Mouse (Mus musculus): ENCODE measurements around the gene Ptpn13. TPM values are rescaled to one million over a fixed set of nuclear protein-coding genes. Genes with fewer than 3 reads are reported as not detected.

Ptpn13 gene
- polyA plus RNA-seq, 1 experiment from 2014 or later, result 215 TPM

- TF ChIP-seq CTCF (IDR thresholded peaks at IDR 0.05), result no peak
- ATAC-seq (no peak), DNase-seq (ENCODE audit: low read depth, low spot score) (no peak)
- in situ Hi-C loops (cut with MboI; ENCODE audit: low pct_unique_long_range_greater_than_20kb), result no loop called here
- no peaks in the 10 kb centered on the region for H3K27me3 ChIP-seq
- POLR2A ChIA-PET, result interaction anchor here (0.5 to 2.0 kb wide), 3 partner anchors 9 to 15 kb away, joined by 3 to 11 read pairs (median 8); partner anchors contain the start of gene Ptpn13
- CTCF ChIA-PET, result interaction anchor here (0.9 to 2.9 kb wide), 4 partner anchors 15 to 80 kb away, joined by 3 to 6 read pairs (median 4); no protein-coding TSS in a partner anchor
Observed at GRCm38 (mm10) chr5:103436039-103436944, 11.3 kb downstream of the Ptpn13 start.

GRCm38 (mm10) chr5:103437714-103438113, 12.7 kb downstream of the Ptpn13 start:
- TF ChIP-seq CTCF (IDR thresholded peaks at IDR 0.05), result no peak
- CTCF ChIA-PET, result interaction anchor here (1.3 to 2.9 kb wide), 4 partner anchors 9 to 82 kb away, joined by 3 to 11 read pairs (median 6); no protein-coding TSS in a partner anchor
- DNase-seq (ENCODE audit: low read depth, low spot score) (no peak), ATAC-seq (no peak)
- H3K27me3 ChIP-seq, result no peaks in the 10 kb centered on the region
- in situ Hi-C loops (cut with MboI; ENCODE audit: low pct_unique_long_range_greater_than_20kb), result no loop called here
- POLR2A ChIA-PET, result interaction anchor here (0.6 to 2.2 kb wide), 4 partner anchors 12 to 279 kb away, joined by 3 to 7 read pairs (median 5); partner anchors contain the start of gene Ptpn13

GRCm38 (mm10) chr5:103439171-103439570, 14.2 kb downstream of the Ptpn13 start:
- DNase-seq (ENCODE audit: low read depth, low spot score) (no peak), ATAC-seq (no peak)
- ChIA-PET POLR2A (interaction anchor here (1.2 to 2.2 kb wide), 2 partner anchors 14 to 37 kb away, joined by 4 to 7 read pairs; partner anchors contain the start of gene Ptpn13), CTCF (interaction anchor here (0.9 to 2.9 kb wide), 3 partner anchors 12 to 83 kb away, joined by 3 to 6 read pairs (median 5); no protein-coding TSS in a partner anchor)
- no peaks in the 10 kb centered on the region for H3K27me3 ChIP-seq
- in situ Hi-C loops (cut with MboI; ENCODE audit: low pct_unique_long_range_greater_than_20kb), result no loop called here
- no peak for TF ChIP-seq CTCF (IDR thresholded peaks at IDR 0.05)

GRCm38 (mm10) chr5:103440418-103441276, 15.7 kb downstream of the Ptpn13 start:
- POLR2A ChIA-PET, result no interaction called here
- no peaks in the 10 kb centered on the region for H3K27me3 ChIP-seq
- in situ Hi-C loops (cut with MboI; ENCODE audit: low pct_unique_long_range_greater_than_20kb), result no loop called here
- CTCF ChIA-PET, result no interaction called here
- no peak for TF ChIP-seq CTCF (IDR thresholded peaks at IDR 0.05)
- DNase-seq (ENCODE audit: low read depth, low spot score) (no peak), ATAC-seq (no peak)

GRCm38 (mm10) chr5:103441706-103442105, 16.7 kb downstream of the Ptpn13 start:
- TF ChIP-seq CTCF (IDR thresholded peaks at IDR 0.05), result no peak
- in situ Hi-C loops (cut with MboI; ENCODE audit: low pct_unique_long_range_greater_than_20kb), result no loop called here
- POLR2A ChIA-PET, result no interaction called here
- ATAC-seq (no peak), DNase-seq (ENCODE audit: low read depth, low spot score) (no peak)
- CTCF ChIA-PET, result interaction anchor here (0.8 to 1.0 kb wide), 2 partner anchors 8 to 13 kb away, joined by 3 to 4 read pairs; no protein-coding TSS in a partner anchor
- no peaks in the 10 kb centered on the region for H3K27me3 ChIP-seq

GRCm38 (mm10) chr5:103442269-103442688, 17.3 kb downstream of the Ptpn13 start:
- ATAC-seq (no peak), DNase-seq (ENCODE audit: low read depth, low spot score) (no peak)
- no peaks in the 10 kb centered on the region for H3K27me3 ChIP-seq
- CTCF ChIA-PET, result interaction anchor here (0.8 to 1.0 kb wide), 2 partner anchors 9 to 12 kb away, joined by 3 to 4 read pairs; no protein-coding TSS in a partner anchor
- TF ChIP-seq CTCF (IDR thresholded peaks at IDR 0.05), result no peak
- POLR2A ChIA-PET, result no interaction called here
- in situ Hi-C loops (cut with MboI; ENCODE audit: low pct_unique_long_range_greater_than_20kb), result no loop called here

- no peaks in the 10 kb centered on the region for H3K27me3 ChIP-seq
- ChIA-PET CTCF (interaction anchor here (1.0 to 1.8 kb wide), 2 partner anchors 12 to 15 kb away, joined by 4 read pairs; no protein-coding TSS in a partner anchor), POLR2A (no interaction called here)
- TF ChIP-seq CTCF (IDR thresholded peaks at IDR 0.05), result no peak
- in situ Hi-C loops (cut with MboI; ENCODE audit: low pct_unique_long_range_greater_than_20kb), result no loop called here
- no peak for DNase-seq (ENCODE audit: low read depth, low spot score)
- no peak for ATAC-seq
Observed at GRCm38 (mm10) chr5:103442921-103443320, 17.9 kb downstream of the Ptpn13 start.

GRCm38 (mm10) chr5:103445383-103445782, 20.4 kb downstream of the Ptpn13 start:
- ChIA-PET POLR2A (interaction anchor here (0.6 kb wide), 1 partner anchor 11 kb away, joined by 4 read pairs; no protein-coding TSS in a partner anchor), CTCF (interaction anchor here (0.8 kb wide), 1 partner anchor 14 kb away, joined by 3 read pairs; no protein-coding TSS in a partner anchor)
- no peak for TF ChIP-seq CTCF (IDR thresholded peaks at IDR 0.05)
- no peaks in the 10 kb centered on the region for H3K27me3 ChIP-seq
- in situ Hi-C loops (cut with MboI; ENCODE audit: low pct_unique_long_range_greater_than_20kb), result no loop called here
- ATAC-seq (no peak), DNase-seq (ENCODE audit: low read depth, low spot score) (no peak)

GRCm38 (mm10) chr5:103447806-103448416, 22.9 kb downstream of the Ptpn13 start:
- in situ Hi-C loops (cut with MboI; ENCODE audit: low pct_unique_long_range_greater_than_20kb), result no loop called here
- CTCF ChIA-PET, result interaction anchor here (1.6 kb wide), 1 partner anchor 8 kb away, joined by 5 read pairs; no protein-coding TSS in a partner anchor
- ATAC-seq, result no peak
- no peak for TF ChIP-seq CTCF (IDR thresholded peaks at IDR 0.05)
- POLR2A ChIA-PET, result no interaction called here
- no peak for DNase-seq (ENCODE audit: low read depth, low spot score)
- no peaks in the 10 kb centered on the region for H3K27me3 ChIP-seq

Data from Patski (cell line).